Mouse (Mus musculus): ENCODE data around the gene Mki67.

DNA sequence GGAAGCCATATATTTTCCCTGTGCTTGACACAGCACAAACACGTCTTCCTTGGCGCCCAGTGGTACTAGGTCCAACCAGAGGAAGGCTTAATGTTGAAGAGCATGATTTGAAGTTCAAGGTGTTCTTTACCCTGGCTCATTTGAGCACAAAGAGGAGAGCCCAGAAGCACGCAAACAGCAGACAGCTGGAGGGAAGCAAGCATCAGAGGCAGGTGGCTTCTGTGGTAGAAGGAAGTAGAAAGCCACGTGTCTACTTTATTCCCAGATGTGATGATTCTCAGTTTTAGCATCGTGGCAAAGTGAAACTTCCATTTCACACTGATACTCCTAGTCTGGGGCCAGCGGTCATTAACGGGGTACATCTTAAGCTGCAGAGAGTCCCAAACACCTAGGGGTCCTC, 58.0 kb downstream of the Mki67 start:
- TF ChIP-seq CTCF (IDR thresholded peaks at IDR 0.05; ENCODE audit: low read depth) (no peak), EP300 (optimal IDR thresholded peaks at IDR 0.05) (no peak)

Data from stomach, postnatal 0 days (tissue).